Mouse (Mus musculus) macrophage (primary cell): ENCODE measurements around the gene P2ry2. TPM values are rescaled to one million over a fixed set of nuclear protein-coding genes. Genes with fewer than 3 reads are reported as not detected.

Source experiments
- H3K27ac ChIP-seq: fragments of 350-480 bp; formaldehyde crosslinking; 2 replicates; pipeline ENCODE4 v1.9.0; 2021
- H3K36me3 ChIP-seq: fragments of 350-480 bp; formaldehyde crosslinking; 2 replicates; pipeline ENCODE4 v1.9.0; 2021; ENCODE audit errors: inconsistent target
- H3K4me3 ChIP-seq: fragments of 350-480 bp; formaldehyde crosslinking; 2 replicates; pipeline ENCODE4 v1.9.0; 2021; ENCODE audit errors: inconsistent target
- H3K79me2 ChIP-seq: fragments of 350-480 bp; formaldehyde crosslinking; 2 replicates; pipeline ENCODE4 v1.9.0; 2021; ENCODE audit errors: inconsistent target
- WGBS: methylation state at CpG from one replicate; pipeline ENCODE4 v1.1.7; 2026; ENCODE audit warnings: inconsistent platforms; ENCODE audit not compliant: missing documents; 5-methylcytosine and 5-hydroxymethylcytosine counted together
- polyA plus RNA-seq: library from polyadenylated mRNA; stranded (reverse); fragments of 250-400 nt; gene quantifications from 3 replicates; pipeline ENCODE4 v1.2.4, GENCODE M21; 2018; ENCODE audit warnings: inconsistent platforms
- total RNA-seq, 78 experiments: library from RNA; depleted of rRNA; stranded (reverse); fragments of 250-400 nt; gene quantifications; 1 replicate in 9 of 78; 2 replicates in 24 of 78; 3 replicates in 43 of 78; 4 replicates in 2 of 78; pipeline ENCODE4 v1.2.4; 2018; ENCODE audit warnings: inconsistent platforms in 56 of 78

P2ry2 gene
- total RNA-seq (2018; cell fraction: chromatin; rRNA removed): 100 to 1,000 TPM in 9 of 26 experiments, 10 to 100 TPM in 17; 15.2 to 495 (median 73.8) TPM
- total RNA-seq (2018; cell fraction: cytosol; rRNA removed): 100 to 1,000 TPM in 2 of 26 experiments, 10 to 100 TPM in 17, 1 to 10 TPM in 7; 5.8 to 162 (median 14.2) TPM
- 100 to 1,000 TPM in 8 of 26 experiments, 10 to 100 TPM in 18; 12.4 to 280 (median 55.0) TPM for total RNA-seq (2018; cell fraction: nucleus; rRNA removed)
- polyA plus RNA-seq: 8.0 to 11.7 TPM (median 9.1 TPM) in 3 replicates

GRCm38 (mm10) chr7:101012541-101012940 is at the start of gene P2ry2:
Gene P2ry2 (minus strand): TSS chr7:101012866.
- Histone ChIP-seq H3K27ac (peak within 1 kb of the TSS; percentile 32), H3K79me2 (peaks cover 41% of the 10 kb centered on the region; the same call in 1 of the 2 replicates), H3K36me3 (no peaks in the 10 kb centered on the region), H3K4me3 (peak within 1 kb of the TSS; percentile 66)
- WGBS: 83% methylated on average over 4 of the region's 4 CpGs

- WGBS: 96% methylated on average over 6 of the region's 6 CpGs
- H3K36me3 ChIP-seq: no peaks in the 10 kb centered on the region
- H3K27ac ChIP-seq: no peak overlapping the region
- H3K4me3 ChIP-seq: no peak overlapping the region
- no peaks in the 10 kb centered on the region for H3K79me2 ChIP-seq
Measured at GRCm38 (mm10) chr7:101062246-101062645, 49.6 kb upstream of the P2ry2 start.

GRCm38 (mm10) chr7:101061381-101061780 is 48.7 kb upstream of the P2ry2 start:
- Histone ChIP-seq H3K27ac (peak overlapping the region; percentile 82), H3K4me3 (peak overlapping the region; percentile 3; the same call in 1 of the 2 replicates), H3K79me2 (no peaks in the 10 kb centered on the region), H3K36me3 (no peaks in the 10 kb centered on the region)
- 33% methylated on average over 16 of the region's 17 CpGs for WGBS

- no peaks in the 10 kb centered on the region for H3K36me3 ChIP-seq
- 3% methylated on average over 5 of the region's 5 CpGs for WGBS
- peak overlapping the region; percentile 82 for H3K27ac ChIP-seq
- no peaks in the 10 kb centered on the region for H3K79me2 ChIP-seq
- H3K4me3 ChIP-seq: no peak overlapping the region
Measured at GRCm38 (mm10) chr7:101060476-101060875, 47.8 kb upstream of the P2ry2 start.

GRCm38 (mm10) chr7:101059188-101059587 is 46.5 kb upstream of the P2ry2 start:
- Histone ChIP-seq H3K36me3 (no peaks in the 10 kb centered on the region), H3K79me2 (no peaks in the 10 kb centered on the region), H3K27ac (no peak overlapping the region), H3K4me3 (no peak overlapping the region)
- 43% methylated on average over 5 of the region's 5 CpGs for WGBS

- no peak overlapping the region for H3K27ac ChIP-seq
- 67% methylated on average over 4 of the region's 4 CpGs for WGBS
- no peaks in the 10 kb centered on the region for H3K79me2 ChIP-seq
- no peaks in the 10 kb centered on the region for H3K36me3 ChIP-seq
- no peak overlapping the region for H3K4me3 ChIP-seq
Measured at GRCm38 (mm10) chr7:101057309-101057708, 44.6 kb upstream of the P2ry2 start.

- WGBS: 100% methylated on average over 2 of the region's 2 CpGs
- Histone ChIP-seq H3K36me3 (no peaks in the 10 kb centered on the region), H3K27ac (no peak overlapping the region), H3K79me2 (no peaks in the 10 kb centered on the region), H3K4me3 (no peak overlapping the region)
Measured at GRCm38 (mm10) chr7:101053136-101053535, 40.5 kb upstream of the P2ry2 start.

GRCm38 (mm10) chr7:101051551-101052221 is 39.0 kb upstream of the P2ry2 start:
- 19% methylated on average over 11 of the region's 11 CpGs for WGBS

GRCm38 (mm10) chr7:101050724-101051550 is 38.3 kb upstream of the P2ry2 start:
- 18% methylated on average over 13 of the region's 13 CpGs for WGBS
- H3K79me2 ChIP-seq: no peaks in the 10 kb centered on the region
- no peaks in the 10 kb centered on the region for H3K36me3 ChIP-seq
- peak overlapping the region; percentile 90 for H3K27ac ChIP-seq
- no peak overlapping the region for H3K4me3 ChIP-seq

More at GRCm38 (mm10) chr7:101051551-101052221, 39.0 kb upstream of the P2ry2 start:
- Histone ChIP-seq H3K4me3 (no peak overlapping the region), H3K27ac (peak overlapping the region; percentile 90), H3K36me3 (no peaks in the 10 kb centered on the region), H3K79me2 (no peaks in the 10 kb centered on the region)

GRCm38 (mm10) chr7:101049326-101050087 is 36.8 kb upstream of the P2ry2 start:
- Histone ChIP-seq H3K36me3 (no peaks in the 10 kb centered on the region), H3K4me3 (no peak overlapping the region), H3K79me2 (no peaks in the 10 kb centered on the region), H3K27ac (no peak overlapping the region)
- 95% methylated on average over 7 of the region's 7 CpGs for WGBS

GRCm38 (mm10) chr7:101048247-101048646 is 35.6 kb upstream of the P2ry2 start:
- WGBS: 95% methylated on average over 5 of the region's 5 CpGs
- Histone ChIP-seq H3K4me3 (no peak overlapping the region), H3K27ac (no peak overlapping the region), H3K36me3 (no peaks in the 10 kb centered on the region), H3K79me2 (no peaks in the 10 kb centered on the region)

GRCm38 (mm10) chr7:101043846-101044541 is 31.3 kb upstream of the P2ry2 start:
- H3K36me3 ChIP-seq: no peaks in the 10 kb centered on the region
- H3K79me2 ChIP-seq: no peaks in the 10 kb centered on the region
- no peak overlapping the region for H3K4me3 ChIP-seq
- WGBS: 91% methylated on average over 8 of the region's 8 CpGs
- no peak overlapping the region for H3K27ac ChIP-seq

- WGBS: 44% methylated on average over 5 of the region's 5 CpGs
- Histone ChIP-seq H3K4me3 (no peak overlapping the region), H3K36me3 (no peaks in the 10 kb centered on the region), H3K79me2 (no peaks in the 10 kb centered on the region), H3K27ac (no peak overlapping the region)
Measured at GRCm38 (mm10) chr7:101041977-101042749, 29.5 kb upstream of the P2ry2 start.
